8 mouse cellular contexts compared by ENCODE assay signal in the genomic region with DNA sequence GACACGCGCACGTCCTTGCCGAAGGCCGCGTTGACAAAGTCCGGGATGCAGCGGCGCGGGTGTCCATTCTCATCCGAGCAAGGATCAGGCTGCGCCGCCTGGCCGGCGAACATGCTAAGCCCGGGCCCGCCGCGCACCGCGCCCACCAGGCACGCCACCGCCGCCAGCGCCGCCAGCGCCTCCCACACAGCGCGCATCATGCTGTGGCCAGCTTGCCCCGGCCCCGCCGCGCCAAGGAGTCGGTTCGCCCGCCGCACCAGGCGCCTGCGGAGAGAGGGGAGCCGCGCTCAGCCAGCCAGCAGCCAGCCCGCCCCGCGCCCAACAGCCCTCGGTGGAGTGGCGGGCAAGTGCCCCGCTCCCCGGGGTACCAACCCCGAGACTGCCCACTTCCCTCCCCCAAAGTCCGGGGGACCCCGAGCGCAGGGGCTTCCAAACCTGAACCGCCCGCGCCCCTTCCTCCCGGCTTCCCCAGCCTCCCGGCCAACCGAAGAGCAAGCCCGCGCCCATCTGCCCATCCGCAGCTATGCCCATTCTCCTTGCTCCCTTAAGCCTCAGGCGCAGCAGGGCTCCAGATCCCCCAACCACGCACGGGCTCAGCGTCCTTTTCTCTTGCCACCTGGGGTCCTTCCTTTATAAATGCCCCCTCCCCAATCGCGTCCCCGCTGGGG. TPM values are rescaled to one million over a fixed set of nuclear protein-coding genes. Genes with fewer than 3 reads are reported as not detected.
DNase-seq lines count a peak whose midpoint lies in the region; ATAC-seq and TF ChIP-seq lines count a peak whose summit lies in the region.

No protein-coding gene starts in this region.

- H3K9me3 ChIP-seq in forebrain, embryonic 16.5 days (ENCODE audit: control insufficient read depth, low read length) = no peaks in the 10 kb centered on the region
- H3K9me3 ChIP-seq in intestine, embryonic 15.5 days = no peaks in the 10 kb centered on the region
- no peaks in the 10 kb centered on the region for H3K9me3 ChIP-seq in stomach, embryonic 16.5 days (replicated peaks; ENCODE audit: control insufficient read depth, low read length)

- no peaks in the 10 kb centered on the region for H3K36me3 ChIP-seq in kidney, adult 2 months (ENCODE audit: control insufficient read depth, insufficient read depth, low read length)
- H3K36me3 ChIP-seq in forebrain, embryonic 16.5 days (ENCODE audit: control insufficient read depth, insufficient read depth) = no peaks in the 10 kb centered on the region
- no peaks in the 10 kb centered on the region for H3K36me3 ChIP-seq in intestine, embryonic 15.5 days
- H3K36me3 ChIP-seq in stomach, embryonic 16.5 days (ENCODE audit: control insufficient read depth, insufficient read depth, low read length) = no peaks in the 10 kb centered on the region

- H3K9ac ChIP-seq in forebrain, embryonic 16.5 days (replicated peaks; ENCODE audit: low read depth, low read length) = peak overlapping the region; percentile 64
- peak overlapping the region; percentile 61 for H3K9ac ChIP-seq in intestine, embryonic 15.5 days
- peak overlapping the region; percentile 75 for H3K9ac ChIP-seq in stomach, embryonic 16.5 days (ENCODE audit: low read length)

- DNase-seq in kidney, adult 2 months = peak; percentile 52
- DNase-seq in kidney, adult 8-10 months = no peak
- peak; percentile 55 for DNase-seq in ZHBTc4 (ENCODE audit: low read depth, low spot score)
- DNase-seq in lung, postnatal 10 days = peak; percentile 50
- no peak for DNase-seq in layer of hippocampus, postnatal 25 days (ENCODE audit: extremely low spot score in 1 of 2, low spot score in 1 of 2)

- no peaks in the 10 kb centered on the region for H3K27me3 ChIP-seq in kidney, adult 2 months (replicated peaks; ENCODE audit: control insufficient read depth, insufficient read depth, low read length)
- peaks cover 51% of the 10 kb centered on the region for H3K27me3 ChIP-seq in forebrain, embryonic 16.5 days (replicated peaks; ENCODE audit: control insufficient read depth, insufficient read depth, low read length)
- peaks cover 47% of the 10 kb centered on the region for H3K27me3 ChIP-seq in intestine, embryonic 15.5 days (replicated peaks)
- H3K27me3 ChIP-seq in stomach, embryonic 16.5 days (ENCODE audit: control insufficient read depth, insufficient read depth, low read length) = peaks cover 21% of the 10 kb centered on the region

- no peak for TF ChIP-seq POLR2A in kidney, adult 2 months (IDR thresholded peaks at IDR 0.05; ENCODE audit: low read depth, low read length)

- peaks cover 16% of the 10 kb centered on the region for H3K4me1 ChIP-seq in kidney, adult 2 months (ENCODE audit: control insufficient read depth, insufficient read depth, low read length)
- H3K4me1 ChIP-seq in forebrain, embryonic 16.5 days (replicated peaks; ENCODE audit: control insufficient read depth, insufficient read depth, low read length) = peaks cover 36% of the 10 kb centered on the region
- peaks cover 23% of the 10 kb centered on the region for H3K4me1 ChIP-seq in intestine, embryonic 15.5 days (replicated peaks)
- H3K4me1 ChIP-seq in stomach, embryonic 16.5 days (ENCODE audit: control insufficient read depth, insufficient read depth, low read length) = peaks cover 21% of the 10 kb centered on the region

- under 1% methylated on average over 65 of the region's 68 CpGs for WGBS in kidney, adult 2 months
- 0% methylated on average over 48 of the region's 68 CpGs for WGBS in forebrain, embryonic 16.5 days
- under 1% methylated on average over 68 of the region's 68 CpGs for WGBS in intestine, embryonic 15.5 days
- under 1% methylated on average over 68 of the region's 68 CpGs for WGBS in stomach, embryonic 16.5 days

- peak overlapping the region; percentile 95 for H3K4me2 ChIP-seq in forebrain, embryonic 16.5 days (ENCODE audit: low read length)
- H3K4me2 ChIP-seq in intestine, embryonic 15.5 days (replicated peaks) = peak overlapping the region; percentile 97
- peak overlapping the region; percentile 81 for H3K4me2 ChIP-seq in stomach, embryonic 16.5 days (ENCODE audit: low read depth, low read length)

- peak overlapping the region; percentile 69 for H3K27ac ChIP-seq in kidney, adult 2 months (ENCODE audit: insufficient read depth, low read depth, low read length)
- H3K27ac ChIP-seq in forebrain, embryonic 16.5 days (ENCODE audit: low read length) = peak overlapping the region; percentile 41
- H3K27ac ChIP-seq in intestine, embryonic 15.5 days = peak overlapping the region; percentile 72; the same call in 1 of the 2 replicates
- H3K27ac ChIP-seq in stomach, embryonic 16.5 days (ENCODE audit: low read length) = peak overlapping the region; percentile 73

- no peak for TF ChIP-seq CTCF in kidney, adult 2 months (conservative IDR thresholded peaks at IDR 0.05; ENCODE audit: insufficient read depth, insufficient read length, low read depth, low read length)

- peak overlapping the region; percentile 94 for H3K4me3 ChIP-seq in kidney, adult 2 months (ENCODE audit: insufficient read depth, low read depth, low read length)
- H3K4me3 ChIP-seq in forebrain, embryonic 16.5 days (replicated peaks; ENCODE audit: low read length) = peak overlapping the region; percentile 65
- H3K4me3 ChIP-seq in intestine, embryonic 15.5 days (replicated peaks) = peak overlapping the region; percentile 66
- H3K4me3 ChIP-seq in stomach, embryonic 16.5 days (replicated peaks; ENCODE audit: low read length) = peak overlapping the region; percentile 64

- peak; percentile 56 for ATAC-seq in forebrain, embryonic 16.5 days
- peak; percentile 55 for ATAC-seq in intestine, embryonic 15.5 days
- no peak; the same call in 1 of the 2 replicates for ATAC-seq in stomach, embryonic 16.5 days (ENCODE audit: insufficient read depth, low FRiP score)

RNA-seq across cellular contexts. Expression of a gene that starts 14.6 kb away (rescaled TPM):
- 24.4 and 33.1 TPM in 2 replicates for polyA plus RNA-seq in kidney, adult 2 months (2012; rRNA removed)
- polyA plus RNA-seq in forebrain, embryonic 16.5 days (2015; fragmentation: Nextera tagmentation; extraction: Ambion mirVana) = 6.8 and 9.4 TPM in 2 replicates
- polyA plus RNA-seq in intestine, embryonic 15.5 days (2015; fragmentation: Nextera tagmentation; extraction: Ambion mirVana) = 9.1 and 9.4 TPM in 2 replicates
- 11.3 and 13.5 TPM in 2 replicates for polyA plus RNA-seq in stomach, embryonic 16.5 days (2015; fragmentation: Nextera tagmentation; extraction: Ambion mirVana)
- total RNA-seq in layer of hippocampus, postnatal 25 days (2021) = 1 to 10 TPM; 7.4 to 7.5 TPM

RNA-seq across cellular contexts. Expression of a gene that starts 45.9 kb away (rescaled TPM):
- 0.83 and 2.2 TPM in 2 replicates for polyA plus RNA-seq in kidney, adult 2 months (2012; rRNA removed)
- 0.11 and 0.14 TPM in 2 replicates for polyA plus RNA-seq in forebrain, embryonic 16.5 days (2015; fragmentation: Nextera tagmentation; extraction: Ambion mirVana)
- 0.49 and 0.56 TPM in 2 replicates for polyA plus RNA-seq in intestine, embryonic 15.5 days (2015; fragmentation: Nextera tagmentation; extraction: Ambion mirVana)
- 0.65 and 0.79 TPM in 2 replicates for polyA plus RNA-seq in stomach, embryonic 16.5 days (2015; fragmentation: Nextera tagmentation; extraction: Ambion mirVana)
- 1 to 10 TPM; 1.7 to 2.1 TPM for total RNA-seq in layer of hippocampus, postnatal 25 days (2021)

Comparison
In these comparisons a context has a peak if more than half of its experiments do, and no peak if none do; other contexts are left out.
1. DNase-seq: peak in kidney, adult 2 months (single experiment), ZHBTc4 (single experiment) and lung, postnatal 10 days (single experiment); none in kidney, adult 8-10 months (0 of 2) and layer of hippocampus, postnatal 25 days (0 of 2).
2. Peak in every context shown above with its lines, with median percentiles within 50 percentile points of each other: H3K27ac ChIP-seq, H3K4me3 ChIP-seq, H3K4me2 ChIP-seq and H3K9ac ChIP-seq.